Mouse (Mus musculus) B cell, adult 2 months (primary cell): ENCODE data around the gene Smu1.
A peak's percentile ranks its signal among the peaks of the same experiment; 100 is the strongest.
"Not testable (repeated sequence)": the region's sequence is repeated elsewhere in the genome, so short reads cannot be mapped to it uniquely, and the experiment has no call there.

ENCODE experiments used
- DNase-seq, 2 experiments: peaks; one replicate each; pipeline ENCODE4 v3.0.0; 2022

Smu1 gene

GRCm38 (mm10) chr4:40757780-40758420 lies at the start of gene Smu1:
TSS of gene Smu1 (minus strand) at chr4:40757923.
- DNase-seq = peak; percentile 99

- no peak for DNase-seq
Measured at GRCm38 (mm10) chr4:40807382-40807781, 49.7 kb upstream of the Smu1 start.

DNA sequence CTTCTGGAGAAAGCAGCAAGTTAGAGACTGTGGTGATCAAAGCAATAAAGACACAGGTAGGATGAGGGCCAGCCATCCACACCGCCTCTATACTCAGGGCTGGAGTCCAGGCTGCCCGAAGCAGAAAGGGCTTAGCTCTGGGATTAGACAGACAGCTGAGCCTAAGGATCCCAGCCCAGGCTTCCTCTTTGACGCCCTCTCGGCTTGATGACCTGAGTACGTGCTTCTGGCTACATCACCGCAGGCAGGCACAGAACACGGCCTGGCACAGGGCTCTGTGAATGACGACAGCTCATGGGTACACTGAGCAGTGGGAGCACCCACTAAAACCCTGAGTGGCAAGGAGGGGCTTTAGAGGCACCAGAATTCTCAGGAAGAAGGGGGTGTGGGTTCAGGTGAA lies 47.7 kb upstream of the Smu1 start:
- no peak for DNase-seq

DNA sequence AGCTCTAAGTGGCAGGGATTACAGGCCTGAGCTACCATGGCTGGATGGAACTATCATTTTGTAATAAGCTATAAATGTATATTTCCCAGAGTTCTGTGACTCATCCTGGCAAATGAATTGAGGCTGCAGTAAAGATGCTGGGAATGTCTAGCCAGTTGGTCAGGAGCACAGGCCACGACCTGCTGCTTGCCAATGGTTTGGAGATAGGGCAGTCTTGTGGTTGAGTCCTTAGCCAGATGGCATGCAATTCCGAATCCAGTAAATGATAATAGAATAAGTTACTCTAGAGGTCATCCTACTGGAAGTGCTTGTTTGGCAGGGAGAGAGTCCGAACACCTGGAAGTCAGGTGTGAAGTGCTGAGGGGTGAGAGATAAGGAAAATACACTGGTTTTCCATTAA lies 45.1 kb upstream of the Smu1 start:
- DNase-seq = no peak

DNA sequence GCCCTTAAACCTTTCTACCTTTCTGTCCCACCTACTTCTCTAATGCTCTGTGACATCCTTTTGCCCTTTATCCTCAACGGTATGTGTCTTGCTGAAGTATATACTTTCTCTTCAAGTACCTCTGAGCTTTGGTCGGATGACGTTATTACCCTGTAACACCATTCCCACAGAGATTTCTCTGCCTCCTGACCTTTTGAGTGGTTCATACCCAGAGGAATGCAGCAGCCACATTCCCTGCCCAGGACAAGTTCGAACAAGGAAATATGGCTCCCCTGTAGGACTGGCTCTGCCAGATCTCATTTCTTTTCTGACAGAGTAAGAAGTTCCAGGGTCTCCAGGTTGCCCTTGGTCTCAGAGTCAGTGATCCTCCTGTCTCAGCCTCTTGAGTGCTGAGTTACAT lies 44.2 kb upstream of the Smu1 start:
- DNase-seq = no peak

GRCm38 (mm10) chr4:40800873-40801272 lies 43.1 kb upstream of the Smu1 start:
- no peak for DNase-seq

DNA sequence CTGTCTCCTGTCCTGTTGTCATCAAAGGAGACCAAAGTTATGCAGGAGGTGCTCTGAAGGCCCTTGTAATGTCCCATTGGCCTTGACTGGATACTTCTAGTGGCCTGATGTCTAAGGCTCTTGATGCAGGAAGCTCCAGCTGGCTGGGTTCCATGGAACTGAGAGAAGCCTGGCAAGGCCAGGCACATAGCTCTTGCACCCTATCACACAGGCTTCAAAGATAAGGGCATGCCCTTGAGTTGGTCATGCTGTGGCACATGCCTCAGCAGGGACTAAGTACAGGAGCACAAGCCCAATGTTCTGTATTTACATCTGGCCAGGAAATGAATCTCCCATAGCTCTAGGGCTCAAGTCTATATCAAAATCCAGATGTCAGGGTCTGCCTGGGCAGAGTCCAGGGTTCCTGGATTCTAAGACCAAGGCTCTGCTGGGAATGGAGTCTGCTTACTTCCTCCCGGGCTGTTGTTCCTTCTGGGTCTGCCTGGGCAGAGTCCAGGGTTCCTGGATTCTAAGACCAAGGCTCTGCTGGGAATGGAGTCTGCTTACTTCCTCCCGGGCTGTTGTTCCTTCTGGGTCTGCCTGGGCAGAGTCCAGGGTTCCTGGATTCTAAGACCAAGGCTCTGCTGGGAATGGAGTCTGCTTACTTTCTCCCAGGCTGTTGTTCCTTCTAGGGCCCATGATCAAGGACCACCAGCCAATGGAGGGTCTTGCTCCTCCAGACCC lies 41.3 kb upstream of the Smu1 start:
- DNase-seq = not testable (repeated sequence)

GRCm38 (mm10) chr4:40795761-40796160 lies 38.0 kb upstream of the Smu1 start:
- DNase-seq = no peak

DNA sequence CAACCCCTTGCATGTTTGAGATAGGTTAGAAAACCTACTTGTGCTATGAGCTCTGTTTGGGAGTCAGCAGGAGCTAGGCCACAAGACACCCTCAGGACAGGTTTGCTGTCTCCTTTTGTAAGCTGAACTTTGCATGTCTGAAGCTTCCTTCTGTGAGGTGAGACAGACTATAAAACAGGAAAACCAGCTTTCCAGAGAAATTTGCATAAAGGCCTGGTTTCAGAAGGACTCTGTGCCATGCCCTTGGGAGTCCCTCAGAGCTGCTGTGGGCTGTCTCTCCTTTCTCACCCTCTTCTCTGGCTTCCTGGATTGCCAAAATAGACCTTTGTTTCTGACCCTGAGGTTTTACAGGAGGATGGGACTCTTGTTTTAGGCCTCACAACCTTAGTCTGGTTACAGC lies 36.6 kb upstream of the Smu1 start:
- DNase-seq = no peak

- DNase-seq = no peak
Measured at GRCm38 (mm10) chr4:40791176-40791575, 33.5 kb upstream of the Smu1 start.

GRCm38 (mm10) chr4:40786578-40786977 lies 28.9 kb upstream of the Smu1 start:
- DNase-seq = no peak

GRCm38 (mm10) chr4:40785620-40786166 lies 28.0 kb upstream of the Smu1 start:
- peak; percentile 41 to 50 for DNase-seq

DNA sequence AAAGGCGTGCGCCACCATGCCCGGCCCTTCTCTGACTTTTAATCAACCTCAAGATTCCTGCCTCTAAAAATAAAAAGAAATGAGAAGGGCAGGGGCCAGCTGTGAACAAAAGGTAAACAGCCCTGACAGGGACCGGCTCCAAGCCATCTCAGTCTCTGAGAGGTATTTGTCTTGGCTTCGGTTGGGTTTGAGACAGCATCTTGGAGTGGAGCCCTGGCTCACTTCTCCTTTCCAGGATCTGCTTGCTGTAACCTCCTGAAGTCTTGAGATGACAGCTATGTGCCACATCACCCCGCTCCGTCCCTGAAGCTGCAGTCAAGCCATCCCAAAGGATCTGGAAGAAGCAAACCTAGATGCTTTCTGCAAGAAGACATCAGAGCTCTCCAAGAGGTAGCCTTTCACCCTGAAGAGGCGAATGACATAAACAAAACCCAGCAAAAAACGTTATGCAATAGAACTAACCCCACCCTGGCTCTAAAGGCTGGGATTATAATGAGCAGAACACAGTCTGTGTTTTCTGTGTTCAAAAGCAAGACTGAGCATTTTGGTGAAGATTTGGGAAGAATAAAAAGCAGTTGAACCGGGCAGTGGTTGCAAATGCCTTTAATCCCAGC lies 26.9 kb upstream of the Smu1 start:
- DNase-seq = no peak

DNA sequence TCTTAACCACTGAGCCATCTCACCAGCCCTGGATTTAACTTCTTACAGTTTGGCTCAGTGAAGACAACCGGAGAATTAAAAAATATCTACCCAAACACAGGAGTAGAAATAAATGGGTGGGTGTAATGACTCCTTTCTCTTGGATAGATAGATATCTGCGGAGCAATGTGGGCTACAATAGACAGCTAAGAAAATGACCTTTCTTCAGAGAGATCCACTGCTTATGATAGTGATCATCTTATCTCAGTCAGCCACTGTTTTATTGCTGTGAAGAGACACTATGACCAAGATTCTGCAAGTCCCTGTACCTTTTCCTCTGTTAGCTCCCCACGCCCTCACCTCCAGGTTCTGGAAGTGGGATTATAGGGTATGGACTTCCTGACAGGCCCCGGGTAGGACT lies 25.3 kb upstream of the Smu1 start:
- no peak for DNase-seq

GRCm38 (mm10) chr4:40781797-40782495 lies 24.2 kb upstream of the Smu1 start:
- DNase-seq = peak; percentile 75 to 81

GRCm38 (mm10) chr4:40781143-40781542 lies 23.4 kb upstream of the Smu1 start:
- DNase-seq = peak; percentile 83 to 88

GRCm38 (mm10) chr4:40778656-40779055 lies 20.9 kb upstream of the Smu1 start:
- DNase-seq = peak; percentile 37 to 44

DNA sequence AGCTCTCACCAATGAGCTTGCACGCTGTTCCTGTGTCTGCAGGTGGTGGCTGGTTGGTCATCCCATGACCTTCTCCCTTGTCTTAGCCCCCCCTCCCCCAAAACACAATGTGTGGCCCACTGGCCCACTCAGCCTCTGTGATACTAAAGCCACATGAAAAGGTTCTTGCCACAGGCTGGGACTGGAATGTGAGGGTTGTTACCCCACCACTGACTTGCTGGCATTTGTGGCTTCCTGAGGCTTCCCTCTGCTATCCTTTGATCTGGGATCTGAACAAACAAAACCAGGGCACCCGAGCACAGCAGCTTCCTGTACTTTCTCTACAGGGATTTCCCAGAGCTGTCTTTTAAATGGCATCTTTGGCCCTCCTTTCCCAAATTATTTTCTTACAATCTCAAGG lies 19.4 kb upstream of the Smu1 start:
- no peak for DNase-seq

- peak; percentile 58 to 66 for DNase-seq
Measured at GRCm38 (mm10) chr4:40776416-40776815, 18.7 kb upstream of the Smu1 start.

DNA sequence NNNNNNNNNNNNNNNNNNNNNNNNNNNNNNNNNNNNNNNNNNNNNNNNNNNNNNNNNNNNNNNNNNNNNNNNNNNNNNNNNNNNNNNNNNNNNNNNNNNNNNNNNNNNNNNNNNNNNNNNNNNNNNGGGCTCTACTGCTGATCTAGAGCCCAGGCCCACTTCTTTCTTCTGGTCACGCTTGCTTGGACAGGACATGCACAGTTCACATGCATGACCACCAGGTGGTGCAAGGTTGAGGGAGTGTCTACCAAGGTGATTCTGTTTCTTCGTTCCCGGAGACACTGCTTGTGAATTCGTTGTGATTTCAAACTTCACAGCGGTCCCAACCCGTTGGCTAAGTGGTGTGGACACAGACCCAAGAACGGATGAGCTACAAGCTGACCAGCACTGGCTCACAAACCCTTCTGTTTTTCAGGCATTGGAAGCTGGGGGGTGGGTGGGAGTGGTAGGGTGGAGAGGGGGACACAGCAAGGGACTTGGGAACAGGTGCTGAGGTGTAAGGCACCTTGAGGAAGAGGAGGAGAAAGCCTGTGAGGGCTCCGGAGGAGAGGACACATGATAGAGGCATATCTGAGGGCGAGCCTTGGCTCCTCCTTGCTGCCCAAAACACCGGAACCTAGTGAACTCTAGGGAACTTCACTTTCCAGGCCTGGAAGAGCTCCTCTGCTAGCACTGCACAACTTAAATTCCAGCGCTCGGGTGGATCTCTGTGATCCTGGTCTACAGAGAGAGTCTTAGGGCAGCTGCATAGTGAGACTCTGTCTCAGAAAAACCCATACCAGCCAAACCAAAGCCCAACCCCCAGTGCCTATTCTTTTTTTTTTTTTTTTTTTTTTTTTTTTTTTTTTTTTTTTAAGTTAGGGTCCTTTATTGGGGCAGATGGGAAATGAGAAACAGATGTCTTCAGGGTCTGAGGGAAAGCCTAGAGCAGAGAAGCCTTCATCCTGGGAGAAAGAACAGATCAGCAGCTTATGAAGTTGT lies 16.8 kb upstream of the Smu1 start:
- peak; percentile 86 to 89 for DNase-seq

GRCm38 (mm10) chr4:40759876-40760275 lies 2.2 kb upstream of the Smu1 start:
- no peak for DNase-seq
